Mouse (Mus musculus) heart, embryonic 13.5 days (tissue): ENCODE measurements around the gene Dpyd. TPM values are rescaled to one million over a fixed set of nuclear protein-coding genes. Genes with fewer than 3 reads are reported as not detected.

Experiments used
- ATAC-seq: fragments of 200-750 bp; cut with Nextera tagmentation; 2 replicates; pipeline ENCODE4 v1.8.0; 2017; ENCODE audit warnings: moderate TSS enrichment; ENCODE audit not compliant: insufficient number of reproducible peaks, low FRiP score, low TSS enrichment; ENCODE audit errors: extremely low read depth
- H3K27ac ChIP-seq: fragments of 300-500 bp; sonication (generic); replicated peaks from 2 replicates; pipeline ENCODE4 v1.5.1; 2015; ENCODE audit warnings: moderate library complexity, mild to moderate bottlenecking, inconsistent platforms
- H3K27me3 ChIP-seq: fragments of 300-500 bp; sonication (generic); replicated peaks from 2 replicates; pipeline ENCODE4 v1.6.1; 2015; ENCODE audit warnings: mild to moderate bottlenecking, inconsistent platforms
- H3K36me3 ChIP-seq: fragments of 300-500 bp; sonication (generic); 2 replicates; pipeline ENCODE4 v1.6.1; 2015; ENCODE audit warnings: mild to moderate bottlenecking, inconsistent platforms
- H3K4me1 ChIP-seq: fragments of 300-500 bp; sonication (generic); 2 replicates; pipeline ENCODE4 v1.6.1; 2015; ENCODE audit warnings: inconsistent platforms
- H3K4me2 ChIP-seq: fragments of 300-500 bp; sonication (generic); 2 replicates; pipeline ENCODE4 v1.6.1; 2015; ENCODE audit warnings: inconsistent platforms, mild to moderate bottlenecking, moderate library complexity
- H3K4me3 ChIP-seq: fragments of 300-500 bp; sonication (generic); 2 replicates; pipeline ENCODE4 v1.5.1; 2015; ENCODE audit warnings: moderate library complexity, mild to moderate bottlenecking, inconsistent platforms
- H3K9ac ChIP-seq: fragments of 300-500 bp; sonication (generic); 2 replicates; pipeline ENCODE4 v1.6.1; 2015; ENCODE audit warnings: inconsistent platforms, mild to moderate bottlenecking, moderate library complexity
- H3K9me3 ChIP-seq: fragments of 300-500 bp; sonication (generic); 2 replicates; pipeline ENCODE4 v1.6.1; 2016; ENCODE audit warnings: inconsistent platforms
- WGBS: fragments of 180-500 bp; shearing (Covaris S2); methylation state at CpG from one replicate; pipeline ENCODE4 v1.1.7; 2015; ENCODE audit warnings: mixed read lengths; 5-methylcytosine and 5-hydroxymethylcytosine counted together
- polyA plus RNA-seq: library from polyadenylated mRNA; unstranded; fragments of >200 nt; fragmentation: Nextera tagmentation; extraction: Ambion mirVana; gene quantifications from 2 replicates; pipeline ENCODE4 v1.2.1, GENCODE M21; 2015

Dpyd gene
- 1.9 and 2.1 TPM in 2 replicates for polyA plus RNA-seq

GRCm38 (mm10) chr3:118561554-118562310 is at the start of gene Dpyd:
Gene Dpyd, plus strand, starts transcription at chr3:118562129.
- Histone ChIP-seq H3K9me3 (no peaks in the 10 kb centered on the region), H3K4me1 (0 out of 2 replicates have a peak, but pooled peaks cover 4% of the 10 kb centered on the region), H3K27me3 (no peaks in the 10 kb centered on the region), H3K9ac (peak within 1 kb of the TSS; percentile 80), H3K36me3 (no peaks in the 10 kb centered on the region), H3K27ac (no peak within 1 kb of the TSS), H3K4me2 (peak within 1 kb of the TSS; percentile 89), H3K4me3 (peak within 1 kb of the TSS; percentile 82)
- 5% methylated on average over 19 of the region's 19 CpGs for WGBS
- ATAC-seq = peak; percentile 96

- no peak for ATAC-seq
- Histone ChIP-seq H3K9me3 (no peaks in the 10 kb centered on the region), H3K36me3 (no peaks in the 10 kb centered on the region), H3K4me3 (no peak overlapping the region), H3K9ac (no peak overlapping the region), H3K4me2 (no peak overlapping the region), H3K27ac (no peak overlapping the region), H3K27me3 (no peaks in the 10 kb centered on the region), H3K4me1 (no peaks in the 10 kb centered on the region)
- WGBS = 21% methylated on average over 2 of the region's 2 CpGs
These were observed 24.3 kb upstream of the Dpyd start for GRCm38 (mm10) chr3:118537676-118538075.

GRCm38 (mm10) chr3:118541766-118542165 is 20.2 kb upstream of the Dpyd start:
- WGBS = 64% methylated on average over 6 of the region's 6 CpGs
- Histone ChIP-seq H3K4me1 (no peaks in the 10 kb centered on the region), H3K36me3 (no peaks in the 10 kb centered on the region), H3K4me3 (no peak overlapping the region), H3K27ac (no peak overlapping the region), H3K9me3 (no peaks in the 10 kb centered on the region), H3K9ac (no peak overlapping the region), H3K4me2 (no peak overlapping the region), H3K27me3 (no peaks in the 10 kb centered on the region)
- ATAC-seq = no peak

GRCm38 (mm10) chr3:118547551-118548210 is 14.2 kb upstream of the Dpyd start:
- WGBS = 61% methylated on average over 4 of the region's 4 CpGs
- Histone ChIP-seq H3K4me3 (no peak overlapping the region), H3K9me3 (no peaks in the 10 kb centered on the region), H3K4me1 (no peaks in the 10 kb centered on the region), H3K27me3 (no peaks in the 10 kb centered on the region), H3K9ac (no peak overlapping the region), H3K36me3 (no peaks in the 10 kb centered on the region), H3K27ac (no peak overlapping the region), H3K4me2 (no peak overlapping the region)
- ATAC-seq = no peak

- Histone ChIP-seq H3K36me3 (no peaks in the 10 kb centered on the region), H3K27ac (no peak overlapping the region), H3K4me1 (0 out of 2 replicates have a peak, but pooled peaks cover 4% of the 10 kb centered on the region), H3K4me3 (no peak overlapping the region), H3K27me3 (no peaks in the 10 kb centered on the region), H3K4me2 (no peak overlapping the region), H3K9ac (no peak overlapping the region), H3K9me3 (no peaks in the 10 kb centered on the region)
- 55% methylated on average over 1 of the region's 1 CpGs for WGBS
- ATAC-seq = no peak
These were observed 4.3 kb upstream of the Dpyd start for GRCm38 (mm10) chr3:118557605-118558004.

GRCm38 (mm10) chr3:118559936-118560335 is 2.0 kb upstream of the Dpyd start:
- 71% methylated on average over 2 of the region's 2 CpGs for WGBS
- Histone ChIP-seq H3K27me3 (no peaks in the 10 kb centered on the region), H3K9ac (no peak overlapping the region), H3K4me1 (0 out of 2 replicates have a peak, but pooled peaks cover 4% of the 10 kb centered on the region), H3K4me3 (no peak overlapping the region), H3K36me3 (no peaks in the 10 kb centered on the region), H3K4me2 (no peak overlapping the region), H3K27ac (no peak overlapping the region), H3K9me3 (no peaks in the 10 kb centered on the region)
- ATAC-seq = no peak

GRCm38 (mm10) chr3:118562311-118562671 is 362 bp downstream of the Dpyd start:
- no peaks in the 10 kb centered on the region for H3K27me3 ChIP-seq
- peak overlapping the region; percentile 82 for H3K4me3 ChIP-seq
- H3K4me1 ChIP-seq = 0 out of 2 replicates have a peak, but pooled peaks cover 4% of the 10 kb centered on the region
- ATAC-seq = peak; percentile 37; the same call in 1 of the 2 replicates
- no peaks in the 10 kb centered on the region for H3K9me3 ChIP-seq
- H3K36me3 ChIP-seq = no peaks in the 10 kb centered on the region
- H3K27ac ChIP-seq = no peak overlapping the region
- WGBS = under 1% methylated on average over 18 of the region's 18 CpGs
- peak overlapping the region; percentile 89 for H3K4me2 ChIP-seq
- H3K9ac ChIP-seq = peak overlapping the region; percentile 80

GRCm38 (mm10) chr3:118566779-118567178 is 4.8 kb downstream of the Dpyd start:
- 71% methylated on average over 5 of the region's 5 CpGs for WGBS
- 0 out of 2 replicates have a peak, but pooled peaks cover 1% of the 10 kb centered on the region for H3K4me1 ChIP-seq
- H3K27ac ChIP-seq = no peak overlapping the region
- H3K9me3 ChIP-seq = no peaks in the 10 kb centered on the region
- no peak overlapping the region for H3K9ac ChIP-seq
- no peaks in the 10 kb centered on the region for H3K27me3 ChIP-seq
- no peaks in the 10 kb centered on the region for H3K36me3 ChIP-seq
- H3K4me3 ChIP-seq = no peak overlapping the region
- no peak for ATAC-seq
- H3K4me2 ChIP-seq = no peak overlapping the region

GRCm38 (mm10) chr3:118570197-118570596 is 8.3 kb downstream of the Dpyd start:
- Histone ChIP-seq H3K9me3 (no peaks in the 10 kb centered on the region), H3K9ac (no peak overlapping the region), H3K27ac (no peak overlapping the region), H3K36me3 (no peaks in the 10 kb centered on the region), H3K4me2 (no peak overlapping the region), H3K27me3 (no peaks in the 10 kb centered on the region), H3K4me1 (no peaks in the 10 kb centered on the region), H3K4me3 (no peak overlapping the region)
- ATAC-seq = no peak
- WGBS = 80% methylated on average over 7 of the region's 7 CpGs

GRCm38 (mm10) chr3:118590559-118590958 is 28.6 kb downstream of the Dpyd start:
- Histone ChIP-seq H3K9ac (no peak overlapping the region), H3K27me3 (no peaks in the 10 kb centered on the region), H3K4me1 (no peaks in the 10 kb centered on the region), H3K4me2 (no peak overlapping the region), H3K4me3 (no peak overlapping the region), H3K9me3 (no peaks in the 10 kb centered on the region), H3K36me3 (no peaks in the 10 kb centered on the region), H3K27ac (no peak overlapping the region)
- ATAC-seq = no peak
- WGBS = 29% methylated on average over 1 of the region's 1 CpGs

GRCm38 (mm10) chr3:118594864-118595263 is 32.9 kb downstream of the Dpyd start:
- Histone ChIP-seq H3K4me1 (no peaks in the 10 kb centered on the region), H3K36me3 (no peaks in the 10 kb centered on the region), H3K4me3 (no peak overlapping the region), H3K4me2 (no peak overlapping the region), H3K9me3 (no peaks in the 10 kb centered on the region), H3K9ac (no peak overlapping the region), H3K27me3 (no peaks in the 10 kb centered on the region), H3K27ac (no peak overlapping the region)
- 80% methylated on average over 4 of the region's 4 CpGs for WGBS
- ATAC-seq = no peak
